In the genomic region with DNA sequence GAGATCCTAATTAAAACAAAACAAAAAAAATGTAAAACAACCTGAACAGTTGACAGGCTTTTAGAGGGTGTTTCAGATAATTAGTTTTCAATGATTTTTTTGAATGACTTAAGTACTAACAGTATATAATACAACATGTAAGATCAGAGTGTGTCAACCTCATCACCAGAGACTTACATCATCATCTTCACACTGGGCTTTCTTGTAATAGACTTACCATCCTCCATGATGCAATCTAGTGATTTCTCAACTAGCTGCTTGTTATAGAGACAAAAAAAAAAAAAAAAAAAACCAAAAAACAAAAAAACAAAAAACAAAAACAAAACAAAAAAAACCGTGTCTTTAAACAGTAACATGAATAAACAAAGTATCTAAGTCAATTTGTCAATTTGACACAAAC, we compare ENCODE assay signal across 23 mouse cellular contexts. TPM values are rescaled to one million over a fixed set of nuclear protein-coding genes. Genes with fewer than 3 reads are reported as not detected.
"Had no signal": no experiment of that assay in that cellular context is flagged by ENCODE, and none has a peak within 500 bp of the region (broad histone marks: within the 10 kb centered on the region; RNA-seq: fewer than 3 reads in every experiment).

No protein-coding gene starts in this region.

- H3K36me3 ChIP-seq: liver, embryonic 13.5 days; midbrain, embryonic 12.5 days; midbrain, embryonic 15.5 days; neural tube, embryonic 13.5 days had no signal

- H3K9me3 ChIP-seq: liver, embryonic 13.5 days; midbrain, embryonic 15.5 days; neural tube, embryonic 13.5 days had no signal

- DNase-seq: kidney, adult 2 months; kidney, postnatal 36 days; layer of hippocampus, postnatal 36 days; liver, embryonic 13.5 days; lung, adult 2 months; thymus, adult 2 months; thymus, postnatal 25 days had no signal

- H3K4me2 ChIP-seq: liver, embryonic 13.5 days; midbrain, embryonic 12.5 days; midbrain, embryonic 15.5 days; neural tube, embryonic 13.5 days had no signal

- H3K9ac ChIP-seq: liver, embryonic 13.5 days; midbrain, embryonic 12.5 days; midbrain, embryonic 15.5 days; neural tube, embryonic 13.5 days had no signal

- H3K27ac ChIP-seq: kidney, postnatal 0 days; left cerebral cortex, adult 2 months; liver, embryonic 13.5 days; macrophage; midbrain, embryonic 12.5 days; midbrain, embryonic 15.5 days; neural tube, embryonic 13.5 days; stomach, postnatal 0 days had no signal

- H3K4me3 ChIP-seq: left cerebral cortex, adult 2 months; liver, embryonic 13.5 days; midbrain, embryonic 12.5 days; midbrain, embryonic 15.5 days; myocyte; neural tube, embryonic 13.5 days had no signal

- ATAC-seq: intestine, postnatal 0 days; midbrain, embryonic 15.5 days had no signal

RNA-seq across cellular contexts. Expression of a gene that starts 1.5 kb away (rescaled TPM):
- total RNA-seq: liver, adult 2 months; megakaryocyte-erythroid progenitor cell, adult 5-6 weeks; monocyte, adult 5-6 weeks had no signal
- polyA plus RNA-seq: intestine, postnatal 0 days; kidney, adult 2 months; kidney, embryonic 14.5 days; liver, adult 2 months; liver, embryonic 13.5 days; lung, embryonic 16.5 days; macrophage; myocyte; small intestine, adult 2 months; spleen, adult 2 months; thymus, adult 2 months had no signal

RNA-seq across cellular contexts. Expression of a gene that starts 5.2 kb away (rescaled TPM):
- polyA plus RNA-seq: myocyte had no signal

RNA-seq across cellular contexts. Expression of a gene that starts 21.3 kb away (rescaled TPM):
- total RNA-seq: liver, adult 2 months; megakaryocyte-erythroid progenitor cell, adult 5-6 weeks; monocyte, adult 5-6 weeks had no signal
- polyA plus RNA-seq: liver, adult 2 months; macrophage; myocyte; neural tube, embryonic 13.5 days; spleen, adult 2 months had no signal
